Mouse (Mus musculus) adrenal gland, adult 10 weeks (tissue): Measurements from ENCODE around the gene Znrf4. TPM values are rescaled to one million over a fixed set of nuclear protein-coding genes. Genes with fewer than 3 reads are reported as not detected.

Experiments
- polyA plus RNA-seq: library from polyadenylated mRNA; stranded (reverse); fragments of 350-450 nt; fragmentation: Illumina TruSeq; extraction: RNeasy Lipid Tissue Mini Kit (QIAGEN cat#74804); gene quantifications from one replicate; pipeline ENCODE4 v1.2.3, GENCODE M21; 2014; ENCODE audit warnings: low read depth, low replicate concordance

The Znrf4 gene
- polyA plus RNA-seq = not detected

DNA sequence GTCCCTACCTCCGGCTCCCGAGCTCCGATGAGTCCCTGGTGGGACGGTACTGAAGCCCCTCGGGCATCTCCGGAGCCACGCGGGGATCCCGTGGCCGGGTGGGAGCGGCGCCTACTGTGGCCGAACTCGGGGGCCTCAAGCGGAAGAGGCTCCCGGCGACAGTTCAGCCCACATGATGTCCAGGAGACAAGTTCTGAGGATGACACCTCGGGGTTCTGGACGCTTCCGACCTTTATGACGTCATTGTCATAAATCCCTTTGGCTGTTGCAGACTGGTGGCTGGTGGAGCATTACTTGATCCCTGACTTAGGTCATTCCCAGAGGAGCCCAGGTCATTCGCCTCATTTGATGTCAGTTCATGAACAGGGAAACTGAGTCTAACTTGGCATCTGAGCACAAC lies at the start of gene Znrf4:
Gene Znrf4 (minus strand): TSS at position 122 of the 400 bp plus-strand sequence.

DNA sequence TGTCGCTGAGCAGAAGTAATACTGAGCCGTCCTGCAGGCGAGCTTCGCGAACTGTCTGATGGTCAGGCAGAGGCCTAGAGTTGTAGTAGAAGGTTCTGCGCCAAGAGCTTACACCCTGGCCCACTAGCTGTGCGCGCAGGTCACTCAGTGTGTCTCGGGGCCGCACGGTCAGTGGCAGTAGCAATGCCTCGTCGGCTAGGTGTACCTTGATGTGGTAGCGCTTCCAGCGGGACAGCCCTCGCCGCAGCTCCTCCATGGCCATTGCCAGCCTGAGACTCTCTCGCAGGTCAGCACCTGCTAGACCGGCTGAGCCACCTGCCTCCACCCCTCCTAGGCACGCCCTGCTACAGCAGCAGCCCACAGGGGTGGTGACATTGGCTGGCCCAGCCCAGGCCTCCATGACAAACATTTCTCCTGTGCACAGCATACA lies 41.9 kb upstream of the Znrf4 start, which contains the start of gene Gm20219:
Gene Gm20219 (minus strand): TSS at position 266 of the 430 bp plus-strand sequence.

DNA sequence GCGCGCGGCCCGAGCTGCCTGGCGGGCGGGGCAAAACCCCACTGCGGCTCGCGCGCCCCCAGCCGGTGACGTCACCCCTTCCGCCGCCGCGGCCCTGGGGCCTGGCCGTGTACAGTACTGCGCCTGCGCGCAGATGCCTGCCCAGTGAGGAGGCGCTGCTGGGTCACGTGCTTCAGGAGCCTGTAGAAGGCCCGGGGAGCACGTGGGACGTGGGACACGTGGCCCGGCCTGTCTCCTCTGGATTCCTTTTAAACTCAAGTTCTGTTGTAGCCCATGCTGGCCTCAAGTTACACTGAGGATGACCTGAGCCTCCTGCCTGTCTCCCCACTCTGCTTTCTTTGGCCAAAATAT lies 35.9 kb downstream of the Znrf4 start, which contains the start of gene Ptprs:
Gene Ptprs (minus strand): TSS at position 82 of the 351 bp plus-strand sequence.

Other genes with a start within 250 kb of the Znrf4 start
- gene Ticam1, start 235.6 kb downstream of the Znrf4 start, polyA plus RNA-seq = 0.58 TPM
- 21.8 TPM for gene Plin3, start 219.6 kb downstream of the Znrf4 start, polyA plus RNA-seq
- gene Arrdc5, start 212.1 kb downstream of the Znrf4 start, polyA plus RNA-seq = not detected
- 1.9 TPM for gene Uhrf1, start 209.1 kb downstream of the Znrf4 start, polyA plus RNA-seq
- gene Kdm4b, start 186.4 kb downstream of the Znrf4 start, polyA plus RNA-seq = 0.99 TPM
- 6.4 TPM for gene Ptprs, start 35.9 kb downstream of the Znrf4 start, polyA plus RNA-seq
- gene Gm20219, start 42.0 kb upstream of the Znrf4 start, polyA plus RNA-seq = not detected
- gene Safb2, start 72.2 kb upstream of the Znrf4 start, polyA plus RNA-seq = 33.4 TPM
- 12.6 TPM for gene Safb, start 72.4 kb upstream of the Znrf4 start, polyA plus RNA-seq
- 10.4 TPM for gene 2410015M20Rik, start 97.3 kb upstream of the Znrf4 start, polyA plus RNA-seq
- gene Rpl36, start 101.0 kb upstream of the Znrf4 start, polyA plus RNA-seq = not detected
- 39.0 TPM for gene Lonp1, start 114.5 kb upstream of the Znrf4 start, polyA plus RNA-seq
- gene Catsperd, start 115.7 kb upstream of the Znrf4 start, polyA plus RNA-seq = 1.5 TPM
- 2.2 TPM for gene Ranbp3, start 160.9 kb upstream of the Znrf4 start, polyA plus RNA-seq
- gene Ndufa11, start 205.3 kb upstream of the Znrf4 start, polyA plus RNA-seq = not detected
- gene Vmac, start 205.6 kb upstream of the Znrf4 start, polyA plus RNA-seq = 17.1 TPM
- not detected for gene Nrtn, start 245.1 kb upstream of the Znrf4 start, polyA plus RNA-seq